Mouse (Mus musculus) liver, embryonic 14.5 days (tissue): Measurements from ENCODE around the gene Pacs2.

Experiments
- CTCF ChIP-seq: IDR thresholded peaks from 2 replicates; pipeline ENCODE4 v1.5.1; 2016; ENCODE audit warnings: antibody characterized with exemption, low read depth, control low read depth
- EP300 ChIP-seq: IDR thresholded peaks from 2 replicates; pipeline ENCODE4 v1.6.1; 2016; ENCODE audit warnings: antibody characterized with exemption, low read depth

GRCm38 (mm10) chr12:113002667-113003066 is 11.6 kb upstream of the Pacs2 start:
- TF ChIP-seq CTCF (peak; percentile 45), EP300 (no peak)
